Mouse (Mus musculus) liver, adult 2 months (tissue): ENCODE measurements at regions not wholly inside any gene's neighbourhood (a gene's known extent, or its start where the extent isn't known, plus 50 kb on each side); places are given as distances from the start of the nearest gene placed in this dataset.

ENCODE experiments used
- DNase-seq: peaks from one replicate; pipeline ENCODE4 v3.0.0-alpha.2; 2011; ENCODE audit warnings: low read depth, low spot score; ENCODE audit errors: extremely low read depth
- H3K27ac ChIP-seq: fragments of 200-500 bp; replicated peaks from 2 replicates; pipeline ENCODE4 v1.5.1; 2012; ENCODE audit warnings: low read depth, mild to moderate bottlenecking, control low read depth, inconsistent platforms, low read length; ENCODE audit not compliant: insufficient read depth
- H3K27me3 ChIP-seq: fragments of 200-500 bp; 2 replicates; pipeline ENCODE4 v1.6.1; 2012; ENCODE audit warnings: mild to moderate bottlenecking, moderate library complexity, low read length, inconsistent platforms; ENCODE audit not compliant: control insufficient read depth, insufficient read depth
- H3K36me3 ChIP-seq: fragments of 200-500 bp; 2 replicates; pipeline ENCODE4 v1.6.1; 2012; ENCODE audit warnings: low read length, inconsistent platforms; ENCODE audit not compliant: control insufficient read depth, insufficient read depth
- H3K4me1 ChIP-seq: fragments of 200-500 bp; 2 replicates; pipeline ENCODE4 v1.6.1; 2011; ENCODE audit warnings: low read length; ENCODE audit not compliant: control insufficient read depth, insufficient read depth
- H3K4me3 ChIP-seq: fragments of 200-500 bp; 2 replicates; pipeline ENCODE4 v1.5.1; 2011; ENCODE audit warnings: low read depth, mild to moderate bottlenecking, control low read depth, low read length, moderate library complexity; ENCODE audit not compliant: insufficient read depth
- H3K79me2 ChIP-seq: fragments of 200-500 bp; 2 replicates; pipeline ENCODE4 v1.6.1; 2012; ENCODE audit warnings: inconsistent platforms, mild to moderate bottlenecking, low read length, moderate library complexity; ENCODE audit not compliant: control insufficient read depth, insufficient read depth
- H3K9ac ChIP-seq: fragments of 200-500 bp; 2 replicates; pipeline ENCODE4 v1.6.1; 2012; ENCODE audit warnings: low read depth, mild to moderate bottlenecking, control low read depth, inconsistent platforms, low read length
- CTCF ChIP-seq: fragments of 200-500 bp; IDR thresholded peaks from 2 replicates; pipeline ENCODE4 v1.5.1; 2011; ENCODE audit warnings: low read depth, low read length, control low read depth
- POLR2A ChIP-seq: fragments of 200-500 bp; IDR thresholded peaks from 2 replicates; pipeline ENCODE4 v1.6.1; 2011; ENCODE audit warnings: low read length, control low read depth; ENCODE audit not compliant: insufficient read depth; ENCODE audit errors: extremely low read depth
- WGBS: fragments of 180-500 bp; shearing (Covaris S2); methylation state at CpG from one replicate; pipeline ENCODE4 v1.1.7; 2018; 5-methylcytosine and 5-hydroxymethylcytosine counted together

DNA sequence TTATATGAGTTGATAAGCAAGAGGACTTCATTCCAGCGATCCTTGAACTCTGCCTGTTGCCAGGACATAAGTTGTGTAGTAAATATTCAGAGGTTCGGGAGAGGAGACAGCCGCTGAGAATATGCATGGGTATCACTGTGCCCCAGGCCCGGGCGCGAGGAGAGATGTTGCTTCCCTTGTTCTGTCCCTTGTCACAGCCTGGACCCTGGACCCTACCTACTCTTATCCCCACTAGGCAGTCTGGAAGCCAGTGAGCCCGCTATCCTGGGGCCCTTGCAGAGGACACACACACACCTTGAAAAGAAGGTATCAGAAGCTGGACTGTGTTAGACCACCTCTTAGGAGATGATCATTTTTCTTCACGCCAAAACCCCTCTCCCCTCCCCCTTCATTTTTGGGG lies 124.9 kb upstream of the Lemd2 start:
- Histone ChIP-seq H3K4me3 (no peak overlapping the region), H3K9ac (no peak overlapping the region), H3K27me3 (peaks cover 5% of the 10 kb centered on the region; the same call in 1 of the 2 replicates), H3K79me2 (no peaks in the 10 kb centered on the region), H3K27ac (no peak overlapping the region), H3K36me3 (no peaks in the 10 kb centered on the region), H3K4me1 (no peaks in the 10 kb centered on the region)
- no peak for TF ChIP-seq CTCF
- no peak for TF ChIP-seq POLR2A
- no peak for DNase-seq
- WGBS: 72% methylated on average over 8 of the region's 8 CpGs

DNA sequence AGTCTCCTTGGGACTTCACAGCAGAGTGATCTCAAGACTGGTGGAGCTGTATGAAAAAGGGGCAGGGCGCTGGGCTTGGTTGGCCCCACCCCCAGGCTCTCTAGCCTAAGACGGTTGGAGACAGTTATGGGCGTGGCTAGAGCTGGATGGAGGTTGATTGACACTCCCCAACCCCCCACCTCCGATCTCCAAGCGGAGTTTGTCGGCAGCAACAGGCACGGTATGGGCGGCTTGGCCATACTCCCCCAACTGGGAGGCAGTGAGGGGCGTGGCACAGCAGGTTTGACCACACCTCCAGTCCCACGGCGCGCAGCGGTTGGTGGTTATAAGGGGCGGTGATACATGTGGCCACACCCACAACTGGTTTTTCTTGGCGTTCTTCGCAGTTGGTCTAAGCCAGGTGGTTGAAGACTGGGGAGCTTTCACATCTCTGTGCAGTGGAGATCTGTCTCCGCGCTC lies 120.8 kb upstream of the Lemd2 start:
- no peaks in the 10 kb centered on the region for H3K36me3 ChIP-seq
- WGBS: 14% methylated on average over 18 of the region's 18 CpGs
- H3K27ac ChIP-seq: no peak overlapping the region
- no peak overlapping the region for H3K4me3 ChIP-seq
- no peak for DNase-seq
- TF ChIP-seq CTCF: no peak
- TF ChIP-seq POLR2A: no peak
- H3K27me3 ChIP-seq: peaks cover 5% of the 10 kb centered on the region; the same call in 1 of the 2 replicates
- H3K79me2 ChIP-seq: no peaks in the 10 kb centered on the region
- no peak overlapping the region for H3K9ac ChIP-seq
- no peaks in the 10 kb centered on the region for H3K4me1 ChIP-seq

DNA sequence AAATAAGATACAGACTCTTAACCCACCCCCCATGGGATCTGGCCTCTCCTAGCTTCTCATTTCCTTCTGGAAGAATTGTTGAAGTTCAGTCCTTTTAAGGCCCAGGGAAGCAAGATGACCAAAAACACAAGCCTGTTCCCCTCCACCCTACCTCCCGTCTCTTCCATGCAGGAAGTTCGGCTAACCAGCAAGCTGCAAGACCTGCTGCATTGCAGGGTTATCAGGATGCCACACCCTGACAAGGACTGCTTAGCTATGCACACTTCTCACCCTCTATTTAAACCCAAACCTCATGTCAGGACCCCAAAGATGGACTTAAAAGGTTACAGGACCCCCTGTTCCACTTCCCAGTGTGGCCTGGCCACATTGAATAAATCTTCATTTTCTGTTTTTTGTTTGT lies 119.2 kb upstream of the Lemd2 start:
- peaks cover 5% of the 10 kb centered on the region; the same call in 1 of the 2 replicates for H3K27me3 ChIP-seq
- no peak for DNase-seq
- H3K27ac ChIP-seq: no peak overlapping the region
- no peaks in the 10 kb centered on the region for H3K4me1 ChIP-seq
- no peak for TF ChIP-seq POLR2A
- TF ChIP-seq CTCF: no peak
- H3K9ac ChIP-seq: no peak overlapping the region
- H3K36me3 ChIP-seq: no peaks in the 10 kb centered on the region
- H3K79me2 ChIP-seq: no peaks in the 10 kb centered on the region
- WGBS: 58% methylated on average over 2 of the region's 2 CpGs
- no peak overlapping the region for H3K4me3 ChIP-seq

DNA sequence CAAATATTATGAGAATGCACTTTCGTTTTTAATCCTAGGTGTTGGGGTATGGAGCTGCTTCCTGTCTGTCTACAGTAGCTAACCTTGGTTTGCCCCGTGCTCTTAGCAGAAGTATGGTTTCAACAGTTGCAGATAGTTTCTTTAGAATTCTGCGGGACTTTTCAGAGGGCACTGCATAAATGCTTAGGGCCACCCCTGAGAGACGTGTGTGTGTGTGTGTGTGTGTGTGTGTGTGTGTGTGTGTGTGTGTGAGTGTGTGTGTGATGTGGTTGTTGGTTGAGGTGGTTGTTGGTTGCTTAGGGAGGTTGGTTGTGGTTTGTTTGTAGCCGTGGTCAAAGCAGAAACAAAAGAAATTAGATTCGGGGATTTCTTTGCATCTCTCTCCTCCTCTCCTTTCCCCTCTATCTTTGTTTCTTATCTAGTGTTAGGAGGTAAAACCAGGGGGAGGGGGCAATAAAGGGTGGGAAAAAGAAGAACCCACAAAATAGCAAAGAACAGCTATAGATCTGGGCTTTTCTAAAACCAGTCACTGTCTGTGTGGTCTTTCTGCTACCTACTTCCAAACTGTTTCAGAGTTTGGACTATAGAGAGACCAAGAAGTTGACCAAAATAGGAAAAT lies 118.7 kb upstream of the Lemd2 start:
- Histone ChIP-seq H3K79me2 (no peaks in the 10 kb centered on the region), H3K27me3 (peaks cover 5% of the 10 kb centered on the region; the same call in 1 of the 2 replicates), H3K36me3 (no peaks in the 10 kb centered on the region), H3K4me3 (no peak overlapping the region), H3K9ac (no peak overlapping the region), H3K27ac (no peak overlapping the region), H3K4me1 (no peaks in the 10 kb centered on the region)
- DNase-seq: no peak
- TF ChIP-seq CTCF (no peak), POLR2A (no peak)
- 68% methylated on average over 6 of the region's 6 CpGs for WGBS

DNA sequence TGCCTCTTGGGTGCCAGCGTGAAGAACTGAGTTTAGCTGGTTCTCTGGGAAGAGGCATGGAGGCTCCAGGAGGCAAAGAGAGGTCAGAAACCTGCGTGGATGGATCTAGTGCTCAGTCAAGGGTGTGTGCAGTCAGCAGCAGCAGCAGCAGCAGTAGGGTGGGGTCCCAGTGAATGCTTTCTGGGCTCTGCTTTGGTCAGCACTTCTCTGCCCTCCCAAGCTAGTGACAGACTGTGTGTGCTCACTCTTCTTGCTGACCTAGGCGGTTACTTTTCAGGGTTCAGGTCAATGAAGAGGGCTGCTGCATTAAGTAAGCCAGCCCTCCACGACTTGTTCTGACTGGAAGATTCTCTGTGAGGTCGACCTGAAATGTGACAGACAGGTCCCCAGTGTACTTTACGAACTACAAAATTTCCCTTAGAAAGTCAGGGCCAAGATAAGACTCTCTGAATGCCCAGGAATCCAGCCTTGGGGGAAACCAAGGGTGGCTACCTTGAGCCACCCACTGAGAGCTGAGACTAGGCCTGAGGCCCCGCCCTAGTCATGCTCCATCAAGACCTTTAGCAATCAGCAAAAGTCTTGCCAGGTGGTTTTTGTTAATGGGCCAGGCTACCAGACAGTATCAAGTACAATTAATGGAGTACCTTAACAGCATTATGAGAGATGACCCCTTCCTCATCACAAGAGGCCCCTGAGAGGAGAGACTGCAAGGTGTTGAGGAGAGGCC lies 114.9 kb upstream of the Lemd2 start:
- no peak for TF ChIP-seq POLR2A
- no peak for TF ChIP-seq CTCF
- Histone ChIP-seq H3K4me3 (no peak overlapping the region), H3K27me3 (no peaks in the 10 kb centered on the region), H3K36me3 (no peaks in the 10 kb centered on the region), H3K79me2 (no peaks in the 10 kb centered on the region), H3K9ac (no peak overlapping the region), H3K4me1 (no peaks in the 10 kb centered on the region), H3K27ac (no peak overlapping the region)
- no peak for DNase-seq
- 72% methylated on average over 7 of the region's 7 CpGs for WGBS
